Mouse (Mus musculus): Measurements from ENCODE around the gene Ttc30a2.
"Not testable (repeated sequence)": the region's sequence is repeated elsewhere in the genome, so short reads cannot be mapped to it uniquely, and the experiment has no call there.

The Ttc30a2 gene

DNA sequence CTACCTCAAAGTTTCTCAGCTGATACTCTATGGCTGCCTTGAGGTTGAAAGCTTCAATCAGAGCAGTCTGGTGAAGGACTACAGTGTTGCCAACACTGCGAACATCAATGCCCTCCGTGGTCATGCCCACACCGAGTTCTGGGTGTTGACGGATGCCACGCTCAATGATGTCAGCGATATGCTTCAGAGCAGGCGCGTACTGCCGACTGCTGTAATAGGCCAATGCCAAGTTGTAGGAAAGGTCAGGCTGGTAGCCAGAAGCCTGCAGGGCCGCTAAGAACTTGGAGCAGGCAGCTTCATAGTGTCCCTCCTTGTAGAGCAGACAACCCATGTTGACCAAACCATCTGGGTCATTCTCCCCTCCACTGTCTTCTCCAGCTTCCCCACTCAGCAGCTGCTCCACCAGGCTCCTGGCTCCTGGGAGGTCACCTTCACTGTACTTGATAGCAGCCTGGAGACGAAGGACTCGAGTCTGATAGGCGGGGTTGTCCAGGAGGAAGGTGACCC is 3.0 kb upstream of the Ttc30a2 start:
- DNase-seq: not testable (repeated sequence)

DNA sequence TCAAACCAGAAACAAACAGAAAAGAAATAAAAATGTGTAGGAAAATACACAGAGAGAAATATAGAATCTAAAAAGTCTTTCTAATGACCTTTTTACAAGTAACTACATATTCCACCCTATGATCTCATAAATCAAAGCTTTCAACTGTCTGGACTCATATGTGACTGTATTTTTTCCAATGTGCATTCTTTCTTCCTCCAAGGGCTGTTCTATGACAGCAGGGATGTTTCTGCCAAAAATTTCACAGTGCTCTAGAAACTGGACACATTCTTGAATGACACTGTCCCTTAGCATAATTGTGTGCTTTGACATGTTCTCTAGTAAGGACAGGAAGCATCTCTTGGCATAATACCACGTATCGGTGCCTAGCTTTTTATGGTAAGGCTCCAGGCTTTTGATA is 1.9 kb downstream of the Ttc30a2 start:
- not testable (repeated sequence) for DNase-seq

DNA sequence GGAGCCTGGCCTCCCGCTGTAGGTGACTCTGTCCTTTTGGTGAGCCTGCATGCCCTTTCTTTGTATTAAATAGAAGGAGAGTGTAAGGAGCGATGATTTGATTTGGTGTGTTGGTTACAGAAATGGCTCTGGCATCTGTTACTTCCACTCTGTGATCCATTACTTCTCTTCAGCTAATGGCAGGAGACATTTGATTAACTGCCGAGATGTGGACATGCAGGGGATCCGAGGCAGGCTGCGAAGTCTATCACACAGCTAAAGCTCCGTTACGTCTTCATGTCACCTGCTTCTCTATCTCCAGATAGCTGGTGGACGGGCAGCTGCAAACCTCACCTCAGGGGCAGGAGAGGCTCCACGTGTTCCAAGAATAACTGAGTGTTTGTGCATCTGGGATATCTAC is 3.8 kb downstream of the Ttc30a2 start:
- no peak for DNase-seq

- peak; percentile 84 for DNase-seq
Observed at GRCm38 (mm10) chr2:75964972-75965371, 13.0 kb downstream of the Ttc30a2 start.

- no peak for DNase-seq
Observed at GRCm38 (mm10) chr2:75964512-75964911, 13.5 kb downstream of the Ttc30a2 start.

DNA sequence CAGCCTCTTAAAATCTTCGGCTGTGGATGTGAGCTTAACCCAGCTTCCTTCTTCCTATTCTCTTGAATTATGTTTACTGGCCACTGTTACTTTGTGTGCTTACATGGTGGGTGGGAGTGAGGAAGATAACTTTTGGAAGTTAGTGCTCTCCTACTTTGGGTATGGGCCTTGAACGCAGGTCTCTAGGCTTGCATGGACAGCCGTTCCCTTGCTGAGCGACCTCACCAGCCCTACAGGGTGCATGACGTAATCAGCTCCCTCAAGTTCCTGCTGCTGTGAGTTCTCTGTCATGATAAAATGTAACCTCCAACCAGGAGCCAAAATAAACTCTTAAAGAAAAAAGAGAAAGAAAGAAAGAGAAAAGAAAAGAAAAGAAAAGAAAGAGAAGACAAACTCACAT is 13.9 kb downstream of the Ttc30a2 start:
- DNase-seq: no peak

DNA sequence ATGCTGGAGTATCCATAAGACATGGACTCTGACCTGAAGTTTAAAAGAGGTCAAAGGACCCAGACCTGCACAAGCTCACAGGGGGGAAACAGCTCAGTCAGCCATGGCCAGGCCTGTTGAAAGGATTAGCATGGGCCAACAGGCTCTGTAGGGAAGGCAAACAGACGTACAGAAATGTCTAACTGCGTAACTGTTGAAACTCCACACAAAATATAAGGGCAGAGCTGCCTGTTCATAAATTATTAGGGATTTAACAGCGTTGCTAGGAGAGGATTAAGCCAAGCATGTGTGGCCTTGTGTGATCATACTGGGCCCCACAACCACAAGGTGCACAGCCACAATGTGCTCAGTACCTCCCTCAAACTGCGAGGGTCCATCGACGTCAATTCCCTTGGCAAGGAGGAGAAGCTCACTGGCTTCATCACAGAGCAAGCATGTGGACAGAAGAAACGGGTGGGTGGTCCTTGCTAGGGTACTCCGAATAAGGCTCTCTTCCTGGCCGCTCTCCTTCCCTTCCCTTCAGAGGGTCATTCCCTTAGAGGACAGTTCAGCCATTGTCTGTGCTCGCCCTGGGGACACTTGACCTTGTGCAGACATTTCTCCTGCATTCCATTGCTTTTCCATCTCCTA is 14.6 kb downstream of the Ttc30a2 start:
- no peak for DNase-seq

- DNase-seq: no peak
Observed at GRCm38 (mm10) chr2:75960366-75961330, 17.3 kb downstream of the Ttc30a2 start.

DNA sequence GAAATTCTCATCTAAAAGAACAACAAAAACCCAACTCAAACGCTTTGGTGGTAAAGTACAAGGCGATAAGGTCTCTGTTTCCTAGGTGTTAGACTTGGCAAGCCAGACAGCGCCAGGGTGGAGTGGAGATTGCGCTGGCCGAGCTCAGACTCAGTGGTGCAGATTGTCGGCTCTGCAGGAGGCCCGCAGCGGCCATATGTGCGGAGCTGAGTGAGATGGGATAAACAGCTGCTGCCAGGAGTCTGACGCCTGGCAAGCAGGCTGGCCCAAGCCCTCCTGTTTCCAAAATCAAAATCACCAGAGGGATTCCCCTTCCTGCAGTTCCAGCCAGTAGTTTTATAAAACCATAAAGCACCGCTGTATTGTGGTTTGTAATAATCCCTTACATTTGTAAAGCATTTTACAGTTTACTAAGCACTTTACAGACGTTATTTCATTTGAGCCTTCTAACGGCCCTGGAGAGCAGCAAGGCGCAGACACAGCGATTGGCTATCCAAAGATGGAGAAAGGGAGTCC is 18.1 kb downstream of the Ttc30a2 start:
- peak; percentile 25 for DNase-seq

DNA sequence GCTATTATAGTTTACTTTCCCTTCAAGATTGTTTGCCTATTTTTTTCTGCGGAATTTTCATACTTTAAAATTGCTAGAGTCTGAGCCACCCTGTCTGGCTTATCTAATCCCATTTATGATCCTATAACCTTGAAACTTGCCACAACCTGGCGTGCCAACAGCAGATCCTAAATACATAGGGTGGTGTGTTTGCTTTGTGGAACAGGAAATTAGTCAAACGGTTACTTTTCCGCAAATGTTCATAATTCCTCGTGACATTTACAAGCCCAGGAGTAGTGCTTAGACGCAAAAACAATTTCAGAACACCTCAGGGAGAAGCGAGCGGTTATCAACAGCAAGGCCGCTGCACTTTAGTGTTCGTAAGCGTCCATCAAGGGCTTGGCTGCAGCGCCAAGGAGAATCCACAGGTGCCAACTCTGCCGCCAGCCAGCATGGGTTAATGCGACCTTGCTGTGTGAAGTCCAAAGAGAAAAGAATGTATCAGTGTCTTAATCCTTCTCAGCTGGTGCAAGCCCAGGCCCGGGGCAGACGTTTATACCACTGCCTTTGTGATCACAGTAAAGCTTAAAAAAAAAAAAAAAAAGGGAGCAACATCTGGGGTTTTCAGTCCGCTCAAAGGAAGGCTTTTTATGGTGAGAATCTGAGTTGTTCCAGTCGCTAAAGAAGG is 18.7 kb downstream of the Ttc30a2 start:
- DNase-seq: no peak

- no peak for DNase-seq
Observed at GRCm38 (mm10) chr2:75955709-75956108, 22.3 kb downstream of the Ttc30a2 start.

- DNase-seq: no peak
Observed at GRCm38 (mm10) chr2:75953320-75953719, 24.6 kb downstream of the Ttc30a2 start.

GRCm38 (mm10) chr2:75950685-75951084 is 27.3 kb downstream of the Ttc30a2 start:
- DNase-seq: no peak

DNA sequence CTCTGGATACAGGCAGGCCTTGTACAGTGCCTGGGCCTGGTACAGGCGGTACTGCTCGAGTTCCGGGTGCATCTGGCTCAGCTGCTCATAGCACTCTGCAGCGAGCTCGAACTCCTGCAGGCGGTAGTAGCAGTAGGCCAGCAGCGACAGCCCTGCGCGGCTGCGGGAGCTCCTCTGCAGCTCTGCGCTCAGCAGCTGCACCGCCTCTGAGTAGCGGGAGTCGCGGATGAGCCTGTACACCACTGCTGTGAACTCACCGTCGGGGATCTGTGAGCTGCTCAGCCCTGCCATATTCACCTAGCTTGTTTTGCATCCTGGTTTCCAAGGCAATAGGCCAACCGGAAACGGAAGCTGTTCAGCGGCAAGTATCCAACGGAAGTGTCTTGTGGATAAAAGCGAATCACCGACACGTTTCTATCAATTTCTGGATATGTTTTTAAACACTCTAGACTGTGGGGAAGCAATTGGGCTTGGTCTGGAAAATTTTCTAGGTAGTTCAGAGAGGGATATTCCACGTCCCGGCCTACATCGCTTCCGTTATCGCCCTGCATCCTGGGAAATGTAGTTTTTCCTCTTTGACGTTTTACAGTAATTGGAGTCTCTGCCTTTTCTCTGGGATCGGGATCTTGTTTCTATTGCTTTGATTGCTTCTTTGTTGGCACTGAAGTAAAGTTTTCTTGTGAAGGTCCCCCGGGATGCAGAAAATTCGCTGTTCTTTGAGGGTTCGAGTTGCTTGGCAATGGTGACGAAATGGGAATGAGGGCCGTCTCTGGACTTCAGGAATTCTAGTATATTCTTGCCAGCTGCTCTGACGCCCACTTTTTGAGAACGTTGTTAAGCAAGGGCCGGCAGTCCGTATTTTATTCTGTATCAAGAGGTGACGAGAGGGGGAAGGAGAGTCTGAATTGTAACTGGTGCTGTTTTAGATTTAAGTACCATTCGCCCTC is 39.6 kb downstream of the Ttc30a2 start, which contains the start of gene Ttc30b:
Ttc30b (minus strand) TSS at position 469 of the 947 bp plus-strand sequence.
- DNase-seq: peak; percentile 80

- DNase-seq: not testable (repeated sequence)
Observed at GRCm38 (mm10) chr2:75937520-75938116, 40.4 kb downstream of the Ttc30a2 start.

DNA sequence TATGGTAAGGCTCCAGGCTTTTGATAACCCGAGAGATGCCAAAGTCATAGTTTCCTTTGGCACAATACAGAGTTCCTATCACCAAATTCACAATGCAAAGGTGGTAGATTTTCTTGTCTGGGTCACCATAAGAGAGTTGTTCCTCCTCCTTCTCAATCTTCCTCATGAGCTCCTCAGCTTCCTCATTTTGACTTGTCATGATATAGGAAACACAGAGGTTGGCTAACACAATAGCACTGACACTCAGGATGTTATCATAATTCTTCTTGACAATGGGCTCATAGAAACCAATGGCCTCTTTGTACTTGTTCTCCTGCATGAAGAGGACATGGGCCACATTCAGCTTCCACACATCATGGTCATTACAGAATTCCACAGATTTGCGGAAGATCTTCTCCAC is 41.3 kb downstream of the Ttc30a2 start:
- DNase-seq: not testable (repeated sequence)

- DNase-seq: no peak
Observed at GRCm38 (mm10) chr2:75933541-75933940, 44.4 kb downstream of the Ttc30a2 start.

GRCm38 (mm10) chr2:75930941-75931340 is 47.0 kb downstream of the Ttc30a2 start:
- no peak for DNase-seq

DNA sequence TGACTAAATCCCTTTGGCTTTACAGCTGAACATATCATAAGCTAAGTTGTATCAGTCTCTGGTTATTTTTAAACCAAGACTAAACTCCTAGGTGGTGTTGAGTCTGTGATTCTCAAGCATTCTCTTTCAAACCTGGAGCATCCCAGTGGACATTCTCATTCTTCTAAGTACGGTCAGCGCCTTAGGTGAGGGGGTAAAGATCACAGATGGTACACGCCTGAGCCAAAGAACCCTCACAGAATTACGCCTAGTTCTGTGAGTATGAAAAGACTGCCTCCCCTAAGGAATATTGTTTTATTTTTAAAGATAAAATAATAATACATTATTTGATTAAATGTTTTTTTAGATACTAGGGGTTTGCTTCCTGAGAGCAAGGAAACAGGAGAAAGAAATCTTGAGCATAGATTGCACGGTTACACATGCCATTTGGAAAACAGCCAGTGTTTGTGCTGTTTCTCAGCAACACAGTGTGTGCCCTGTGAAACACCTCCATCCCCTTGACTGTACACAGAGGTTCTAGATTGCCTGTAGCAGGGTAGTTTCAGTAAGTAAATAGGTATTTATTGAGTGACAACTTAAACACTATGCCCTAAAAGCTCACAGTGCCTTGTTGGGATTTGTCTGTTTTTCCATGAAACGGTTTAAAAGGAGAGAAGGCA is 48.1 kb downstream of the Ttc30a2 start:
- no peak for DNase-seq

- no peak for DNase-seq
Observed at GRCm38 (mm10) chr2:75929141-75929540, 48.8 kb downstream of the Ttc30a2 start.

GRCm38 (mm10) chr2:75928011-75928410 is 50.0 kb downstream of the Ttc30a2 start:
- no peak for DNase-seq

All from layer of hippocampus, adult 9-11 months (tissue).